Mouse (Mus musculus): ENCODE measurements around the gene Dnaaf1.

Dnaaf1 gene

DNA sequence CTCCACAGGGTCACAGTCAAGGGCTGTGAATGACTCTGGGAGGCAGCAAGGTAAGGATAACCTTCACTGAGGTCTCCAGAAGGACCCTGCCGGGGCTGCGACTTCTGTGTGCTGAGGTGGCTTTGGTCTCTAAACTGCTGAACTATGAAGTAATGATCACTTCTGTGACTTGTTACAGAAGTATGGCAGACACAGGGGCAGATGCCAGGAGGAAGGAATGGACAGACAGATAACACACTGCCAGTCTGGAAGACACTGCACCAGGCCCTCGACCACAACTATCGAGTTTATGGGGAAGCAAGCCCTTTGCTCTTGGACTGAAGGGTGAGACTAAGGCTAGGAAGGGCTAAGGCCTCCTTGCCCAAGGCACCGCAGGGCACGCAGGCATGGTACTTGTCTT, 3.9 kb upstream of the Dnaaf1 start:
- intact Hi-C loops (cut with DNase I) = no loop called here

- intact Hi-C loops (cut with DNase I) = no loop called here
Measured at GRCm38 (mm10) chr8:119572411-119572810, 2.6 kb upstream of the Dnaaf1 start.

GRCm38 (mm10) chr8:119575366-119575726, 311 bp downstream of the Dnaaf1 start:
- intact Hi-C loops (cut with DNase I) = no loop called here

GRCm38 (mm10) chr8:119579096-119579495, 4.1 kb downstream of the Dnaaf1 start:
- intact Hi-C loops (cut with DNase I) = no loop called here

- intact Hi-C loops (cut with DNase I) = no loop called here
Measured at GRCm38 (mm10) chr8:119580441-119581161, 5.6 kb downstream of the Dnaaf1 start.

GRCm38 (mm10) chr8:119585901-119586300, 10.9 kb downstream of the Dnaaf1 start:
- intact Hi-C loops (cut with DNase I) = loop anchor here (5.0 kb wide), 1 partner anchor 91 kb away; no protein-coding TSS in a partner anchor

DNA sequence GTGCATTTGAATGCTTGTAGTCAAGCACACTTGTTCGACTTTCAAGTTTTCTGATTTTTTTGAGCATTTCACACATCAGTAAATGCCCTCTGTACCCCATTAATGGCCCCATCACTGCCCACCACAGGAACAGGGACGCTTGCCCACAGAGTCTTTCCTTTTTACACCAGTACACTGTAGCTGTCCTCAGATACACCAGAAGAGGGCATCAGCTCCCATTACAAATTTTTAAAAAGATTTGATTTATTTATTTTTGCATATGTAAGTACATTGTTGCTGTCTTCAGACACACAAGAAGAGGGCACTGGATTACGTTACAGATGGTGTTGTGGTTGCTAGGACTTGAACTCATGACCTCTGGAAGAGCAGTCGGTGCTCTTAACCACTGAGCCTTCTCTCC, 13.3 kb downstream of the Dnaaf1 start:
- intact Hi-C loops (cut with DNase I) = loop anchor here (5.0 kb wide), 1 partner anchor 89 kb away; no protein-coding TSS in a partner anchor

DNA sequence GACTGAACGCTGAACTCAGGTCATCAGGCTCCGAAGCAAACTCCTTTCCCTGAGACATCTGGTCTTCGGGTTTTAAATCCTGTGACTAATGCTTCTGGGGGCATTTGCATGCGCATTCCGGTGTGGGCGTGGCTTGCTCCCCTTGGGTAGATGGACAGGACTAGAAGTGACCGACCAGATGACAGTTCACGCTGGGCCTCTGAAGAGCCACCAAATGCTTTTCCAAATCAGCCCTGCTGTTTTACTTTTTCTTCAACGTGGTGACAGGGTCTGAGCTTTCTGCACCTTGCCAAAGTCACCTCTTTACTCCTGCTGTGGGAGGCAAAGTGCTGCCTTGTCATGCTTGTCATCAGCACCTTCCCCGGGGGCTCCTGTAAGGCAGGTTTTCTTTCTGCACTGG, 13.8 kb downstream of the Dnaaf1 start:
- intact Hi-C loops (cut with DNase I) = loop anchor here (5.0 kb wide), 1 partner anchor 88 kb away; no protein-coding TSS in a partner anchor

GRCm38 (mm10) chr8:119590348-119590747, 15.3 kb downstream of the Dnaaf1 start:
- intact Hi-C loops (cut with DNase I) = no loop called here

DNA sequence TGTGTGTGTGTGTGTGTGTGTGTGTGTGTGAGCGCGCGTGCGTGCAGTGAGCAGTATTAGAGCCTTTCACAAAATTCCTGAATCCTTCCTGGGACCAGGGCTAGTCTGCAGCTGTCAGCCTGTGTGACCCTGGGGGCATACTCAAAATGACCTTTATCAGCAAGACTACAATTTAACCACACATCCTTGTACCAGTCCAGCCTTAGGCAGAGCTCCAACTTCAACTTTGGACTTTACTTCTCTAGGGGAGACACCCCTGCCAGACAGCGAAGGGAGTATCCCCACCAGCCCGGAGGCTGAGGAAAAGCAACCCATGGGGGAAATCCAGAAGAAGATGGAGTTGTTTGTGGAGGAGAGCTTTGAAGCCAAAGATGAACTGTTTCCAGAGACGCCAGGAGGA, 16.4 kb downstream of the Dnaaf1 start:
- intact Hi-C loops (cut with DNase I) = no loop called here

DNA sequence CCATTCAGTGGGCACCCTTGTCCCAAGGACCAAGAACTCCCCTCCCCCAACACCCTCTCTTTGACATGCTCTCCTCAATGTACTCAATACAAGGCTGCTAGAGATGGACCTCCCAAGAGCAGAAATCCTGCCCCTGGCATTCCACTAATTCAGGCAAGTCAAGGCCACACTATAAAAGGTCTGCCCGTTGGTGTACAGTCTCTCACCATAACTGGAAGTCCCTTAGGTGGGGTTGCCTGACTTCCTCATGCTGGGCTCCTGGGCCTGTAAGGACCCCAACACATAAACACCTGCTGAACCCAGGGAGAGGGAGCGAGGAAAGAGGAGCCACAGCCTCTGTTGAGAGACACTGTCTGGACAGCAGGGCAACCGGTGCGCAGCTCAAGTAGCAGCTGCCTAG, 28.7 kb downstream of the Dnaaf1 start:
- intact Hi-C loops (cut with DNase I) = loop anchor here (5.0 to 10.0 kb wide), 2 partner anchors 156 to 189 kb away; partner anchors contain the start of gene Necab2

DNA sequence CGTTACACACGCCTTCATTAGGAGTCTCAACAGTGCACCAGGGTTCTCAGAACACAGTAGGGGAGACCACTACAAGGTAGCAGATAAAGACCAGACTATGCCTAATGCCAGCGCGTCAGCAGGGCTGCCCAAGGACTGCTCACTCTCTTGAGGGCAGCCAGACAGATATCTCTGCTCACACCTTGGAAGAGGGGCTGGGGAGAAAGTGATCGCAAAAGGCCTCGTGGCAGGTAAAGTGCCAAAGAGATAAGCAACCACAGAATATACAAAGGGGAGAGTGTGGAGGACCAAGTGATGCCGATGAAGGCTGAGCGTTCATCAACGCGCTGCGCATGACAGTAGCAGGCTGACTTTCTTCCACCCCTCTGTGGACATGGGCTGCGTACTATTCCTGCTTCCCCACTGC, 29.4 kb downstream of the Dnaaf1 start:
- intact Hi-C loops (cut with DNase I) = loop anchor here (5.0 to 10.0 kb wide), 2 partner anchors 157 to 190 kb away; partner anchors contain the start of gene Necab2

DNA sequence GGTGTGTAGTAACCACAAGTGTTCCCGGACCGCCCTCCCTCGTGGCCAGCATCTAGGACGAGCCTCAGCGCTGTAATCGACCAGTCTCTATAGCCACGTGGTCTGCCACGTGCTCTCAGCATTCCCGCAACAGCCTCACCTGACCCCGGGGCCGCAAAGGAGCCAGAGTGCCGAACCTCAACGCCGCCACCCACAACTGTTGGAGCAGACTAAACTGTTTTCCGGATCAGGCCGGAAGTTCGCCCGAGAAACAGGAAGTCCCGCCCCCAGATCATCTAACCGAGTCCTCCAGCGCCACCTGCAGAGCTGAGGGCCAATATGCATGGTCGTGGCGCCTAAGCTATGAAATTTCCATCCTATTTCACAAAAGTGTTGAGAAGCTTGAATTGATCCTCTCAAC, 30.0 kb downstream of the Dnaaf1 start, which contains the start of gene Taf1c:
Gene Taf1c (minus strand): TSS at position 227 of the 400 bp plus-strand sequence.
- intact Hi-C loops (cut with DNase I) = loop anchor here (5.0 to 10.0 kb wide), 2 partner anchors 158 to 190 kb away; partner anchors contain the start of gene Necab2

DNA sequence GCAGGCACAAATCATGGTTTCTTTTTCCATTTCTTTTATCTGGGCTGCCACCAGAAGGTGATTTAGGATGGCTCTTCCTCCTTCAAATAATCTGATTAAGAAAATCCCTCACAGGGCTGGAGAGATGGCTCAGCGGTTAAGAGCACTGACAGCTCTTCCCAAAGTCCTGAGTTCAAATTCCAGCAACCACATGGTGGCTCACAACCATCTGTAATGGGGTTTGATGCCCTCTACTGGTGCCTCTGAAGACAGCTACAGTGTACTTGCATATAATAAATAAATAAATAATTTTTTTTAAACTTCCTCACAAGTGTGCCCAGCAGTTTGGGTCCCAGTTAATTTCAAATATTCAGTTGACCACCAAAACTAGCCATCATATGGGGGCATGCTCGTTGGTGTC, 31.2 kb downstream of the Dnaaf1 start:
- intact Hi-C loops (cut with DNase I) = loop anchor here (10.0 kb wide), 1 partner anchor 191 kb away; no protein-coding TSS in a partner anchor

GRCm38 (mm10) chr8:119612471-119612870, 37.4 kb downstream of the Dnaaf1 start, which contains the start of gene Adad2:
Gene Adad2, plus strand, starts transcription at chr8:119612747.
- intact Hi-C loops (cut with DNase I) = no loop called here

DNA sequence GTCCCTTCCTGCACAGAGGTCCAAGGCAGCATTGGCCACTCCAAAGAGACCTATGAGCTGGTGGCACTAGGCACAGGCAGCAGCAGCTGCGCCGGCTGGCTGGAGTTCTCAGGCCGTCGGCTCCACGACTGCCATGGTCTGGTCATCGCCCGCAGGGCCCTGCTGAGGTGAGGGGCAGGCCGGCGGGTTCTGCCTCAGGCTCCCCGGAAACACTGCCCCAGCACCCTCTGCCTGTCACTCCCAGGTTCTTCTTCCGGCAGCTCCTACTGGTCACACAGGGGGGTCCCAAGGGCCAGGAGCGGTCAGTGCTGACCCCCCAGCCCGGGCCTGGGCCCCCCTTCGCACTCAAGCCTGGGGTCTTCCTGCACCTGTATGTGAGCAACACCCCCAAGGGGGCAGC, 40.1 kb downstream of the Dnaaf1 start:
- intact Hi-C loops (cut with DNase I) = no loop called here

GRCm38 (mm10) chr8:119616358-119616757, 41.3 kb downstream of the Dnaaf1 start:
- intact Hi-C loops (cut with DNase I) = no loop called here

DNA sequence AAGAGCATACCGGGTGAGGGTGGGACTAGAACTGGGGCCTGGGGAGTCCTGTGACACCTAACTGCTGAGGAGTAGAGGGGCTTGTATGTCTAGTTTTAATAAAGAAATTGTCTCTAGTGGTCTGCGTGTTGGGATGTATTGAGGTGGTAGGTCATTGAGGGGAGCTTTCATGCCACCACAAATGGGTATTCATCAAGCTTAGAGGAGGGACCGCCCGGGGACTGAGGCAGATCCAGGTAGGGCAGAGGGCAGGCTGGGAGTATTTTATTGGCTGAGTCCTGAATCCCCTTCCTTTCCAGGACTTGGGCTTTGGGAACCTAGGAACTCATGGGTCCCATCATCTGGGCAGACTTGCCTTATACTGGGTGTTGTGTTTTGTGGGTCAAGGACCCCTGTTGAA, 41.8 kb downstream of the Dnaaf1 start:
- intact Hi-C loops (cut with DNase I) = no loop called here

- intact Hi-C loops (cut with DNase I) = no loop called here
Measured at GRCm38 (mm10) chr8:119617586-119617985, 42.6 kb downstream of the Dnaaf1 start.

DNA sequence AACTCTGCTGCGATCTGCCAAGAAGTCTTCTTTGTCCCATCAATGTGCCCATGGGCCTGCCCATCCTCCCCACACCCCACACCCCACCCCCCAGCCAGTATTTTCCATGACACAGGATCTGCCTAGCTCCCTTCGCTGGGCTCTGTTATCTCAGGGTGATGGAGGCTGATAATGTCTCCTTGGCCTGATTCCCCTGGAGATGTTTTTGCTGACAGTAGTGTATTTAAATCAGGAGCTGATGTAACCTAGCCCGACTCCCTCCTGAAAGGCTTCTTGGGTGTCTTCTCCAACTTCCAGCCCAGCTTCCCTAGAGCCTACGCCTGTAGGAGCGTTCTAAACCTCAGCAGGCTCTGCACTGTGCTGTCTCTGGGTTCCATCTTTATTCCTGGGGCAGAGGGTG, 43.9 kb downstream of the Dnaaf1 start:
- intact Hi-C loops (cut with DNase I) = no loop called here

GRCm38 (mm10) chr8:119620116-119620840, 45.2 kb downstream of the Dnaaf1 start:
- intact Hi-C loops (cut with DNase I) = no loop called here

DNA sequence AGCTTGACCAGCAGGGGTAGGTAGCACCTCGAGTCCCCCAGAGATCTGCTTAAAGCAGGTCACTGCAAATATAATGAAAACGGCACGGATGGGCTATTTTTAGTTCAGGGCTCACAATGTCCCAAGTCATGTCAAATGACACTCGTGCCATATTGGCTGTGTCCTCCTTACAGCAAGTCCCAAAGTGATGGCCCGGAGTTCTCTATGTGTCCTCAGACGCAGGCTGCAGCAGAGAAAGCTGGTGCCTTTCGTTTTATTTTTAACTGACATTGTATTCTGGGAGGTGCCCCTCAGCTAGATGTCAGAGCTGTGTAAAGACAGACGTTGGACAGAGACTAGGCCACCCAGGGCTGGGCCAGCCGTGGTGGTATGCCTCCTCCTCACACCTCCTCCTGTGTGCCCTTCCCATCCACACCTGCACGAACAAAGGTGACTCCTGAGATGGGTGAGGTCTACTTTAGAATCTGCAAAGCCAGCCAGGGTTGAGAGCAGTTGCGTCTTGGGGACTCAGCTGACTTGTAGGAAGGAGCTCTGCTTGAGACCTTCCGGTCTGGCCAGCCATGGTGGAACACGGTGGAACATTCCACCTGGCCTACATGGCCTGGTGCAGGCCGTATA, 45.9 kb downstream of the Dnaaf1 start:
- intact Hi-C loops (cut with DNase I) = no loop called here

All from adrenal gland (tissue).